Mouse (Mus musculus): ENCODE measurements around the gene Mef2a.

DNA sequence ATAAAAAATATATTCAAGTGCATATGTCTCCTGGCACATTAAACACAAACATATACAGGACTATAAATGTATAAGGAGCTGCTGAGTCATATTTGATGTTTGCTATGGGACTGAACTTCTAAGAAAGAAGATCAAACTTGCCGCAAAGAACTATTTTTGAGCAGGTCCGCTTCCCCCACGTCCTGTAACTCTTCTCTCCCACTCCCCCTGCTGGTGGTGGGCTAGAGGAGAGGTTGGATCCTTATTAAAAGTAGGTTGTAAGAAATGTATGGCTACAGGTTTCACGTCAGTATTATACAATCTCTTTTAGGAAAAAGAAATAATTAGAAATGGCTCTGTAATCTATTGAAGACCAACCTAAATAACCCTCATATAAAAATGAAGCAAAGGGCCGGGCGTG is 19.0 kb downstream of the Mef2a start:
- TF ChIP-seq CTCF (IDR thresholded peaks at IDR 0.05; ENCODE audit: borderline replicate concordance, insufficient read depth, low read depth, low read length) (no peak), POLR2A (IDR thresholded peaks at IDR 0.05; ENCODE audit: borderline replicate concordance, insufficient read depth, low read length) (no peak)
